Comparison of ENCODE assay signal across 15 mouse cellular contexts in the genomic region with DNA sequence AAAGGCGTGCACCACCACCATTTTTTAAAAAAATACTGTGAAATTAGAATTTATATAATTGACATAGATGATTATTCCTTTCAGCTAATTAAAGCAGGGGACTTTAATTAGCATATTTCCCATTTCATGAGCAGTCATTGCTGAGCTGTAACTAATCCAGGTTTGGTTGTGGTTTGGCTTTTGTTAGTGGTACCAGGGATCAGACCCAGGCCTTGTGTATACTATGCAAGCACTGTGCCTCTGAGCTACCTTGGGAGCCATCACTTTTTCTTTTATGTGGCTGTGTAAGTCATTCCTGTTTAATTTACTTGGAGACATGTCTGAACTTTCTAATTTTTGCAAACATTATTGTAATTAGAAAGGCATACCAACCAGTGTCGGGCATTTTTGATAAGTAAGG. TPM values are rescaled to one million over a fixed set of nuclear protein-coding genes. Genes with fewer than 3 reads are reported as not detected.
DNase-seq lines count a peak whose midpoint lies in the region; ATAC-seq lines count a peak whose summit lies in the region.
"Had no signal": no experiment of that assay in that cellular context is flagged by ENCODE, and none has a peak within 500 bp of the region (broad histone marks: within the 10 kb centered on the region; RNA-seq: fewer than 3 reads in every experiment).

No protein-coding gene starts in this region.

- intact Hi-C loops in left cerebral cortex, postnatal 10 days (cut with DNase I) = no loop called here

- no peak overlapping the region for H3K27ac ChIP-seq in embryonic facial prominence, embryonic 13.5 days
- H3K27ac ChIP-seq in embryonic facial prominence, embryonic 10.5 days (replicated peaks) = no peak overlapping the region
- H3K27ac ChIP-seq in hindbrain, embryonic 13.5 days = peak overlapping the region; percentile 98
- no peak overlapping the region for H3K27ac ChIP-seq in hindbrain, embryonic 11.5 days (ENCODE audit: low read depth, low read length)
- peak overlapping the region; percentile 98 for H3K27ac ChIP-seq in forebrain, embryonic 14.5 days (ENCODE audit: low read depth, low read length)
- H3K27ac ChIP-seq in midbrain, embryonic 15.5 days = peak overlapping the region; percentile 94
- H3K27ac ChIP-seq: liver, embryonic 12.5 days had no signal

- no peaks in the 10 kb centered on the region for H3K9me3 ChIP-seq in embryonic facial prominence, embryonic 13.5 days
- no peaks in the 10 kb centered on the region for H3K9me3 ChIP-seq in embryonic facial prominence, embryonic 10.5 days
- no peaks in the 10 kb centered on the region for H3K9me3 ChIP-seq in hindbrain, embryonic 13.5 days
- H3K9me3 ChIP-seq in hindbrain, embryonic 11.5 days (ENCODE audit: control insufficient read depth, low read length) = no peaks in the 10 kb centered on the region
- no peaks in the 10 kb centered on the region for H3K9me3 ChIP-seq in forebrain, embryonic 14.5 days (replicated peaks; ENCODE audit: control insufficient read depth, low read length)
- H3K9me3 ChIP-seq in midbrain, embryonic 15.5 days = no peaks in the 10 kb centered on the region
- H3K9me3 ChIP-seq: embryonic facial prominence, embryonic 15.5 days; liver, embryonic 12.5 days had no signal

- H3K9ac ChIP-seq in embryonic facial prominence, embryonic 13.5 days = no peak overlapping the region
- H3K9ac ChIP-seq in hindbrain, embryonic 13.5 days = peak overlapping the region; percentile 77
- H3K9ac ChIP-seq in hindbrain, embryonic 11.5 days (ENCODE audit: low read depth, low read length) = no peak overlapping the region
- peak overlapping the region; percentile 80 for H3K9ac ChIP-seq in forebrain, embryonic 14.5 days (ENCODE audit: low read length)
- 0 out of 2 replicates have a peak overlapping the region, but pooled peaks have one; percentile 3 for H3K9ac ChIP-seq in midbrain, embryonic 15.5 days
- H3K9ac ChIP-seq: liver, embryonic 12.5 days had no signal

- 0 out of 2 replicates have a peak overlapping the region, but pooled peaks have one; percentile 63 for H3K4me2 ChIP-seq in embryonic facial prominence, embryonic 13.5 days
- H3K4me2 ChIP-seq in hindbrain, embryonic 13.5 days = peak overlapping the region; percentile 64
- H3K4me2 ChIP-seq in hindbrain, embryonic 11.5 days (replicated peaks; ENCODE audit: low read depth, low read length) = no peak overlapping the region
- peak overlapping the region; percentile 68 for H3K4me2 ChIP-seq in forebrain, embryonic 14.5 days (ENCODE audit: low read length)
- peak overlapping the region; percentile 56 for H3K4me2 ChIP-seq in midbrain, embryonic 15.5 days

- ATAC-seq in embryonic facial prominence, embryonic 13.5 days (ENCODE audit: insufficient number of reproducible peaks, insufficient read depth, low FRiP score, low TSS enrichment, low read depth) = no peak
- ATAC-seq in hindbrain, embryonic 13.5 days (ENCODE audit: low FRiP score) = no peak
- ATAC-seq in hindbrain, embryonic 11.5 days (ENCODE audit: low FRiP score) = no peak
- no peak for ATAC-seq in forebrain, embryonic 14.5 days
- ATAC-seq in midbrain, embryonic 15.5 days (replicated peaks) = no peak
- ATAC-seq: liver, embryonic 12.5 days had no signal

- no peaks in the 10 kb centered on the region for H3K27me3 ChIP-seq in embryonic facial prominence, embryonic 13.5 days
- peaks cover 7% of the 10 kb centered on the region; the same call in 1 of the 2 replicates for H3K27me3 ChIP-seq in embryonic facial prominence, embryonic 10.5 days (replicated peaks; ENCODE audit: low read depth, poor library complexity, severe bottlenecking)
- no peaks in the 10 kb centered on the region for H3K27me3 ChIP-seq in hindbrain, embryonic 13.5 days
- no peaks in the 10 kb centered on the region for H3K27me3 ChIP-seq in hindbrain, embryonic 11.5 days (ENCODE audit: control insufficient read depth, insufficient read depth, low read length)
- no peaks in the 10 kb centered on the region for H3K27me3 ChIP-seq in forebrain, embryonic 14.5 days (replicated peaks; ENCODE audit: control insufficient read depth, insufficient read depth, low read length)
- H3K27me3 ChIP-seq in midbrain, embryonic 15.5 days (replicated peaks) = no peaks in the 10 kb centered on the region
- H3K27me3 ChIP-seq: embryonic facial prominence, embryonic 15.5 days; liver, embryonic 12.5 days had no signal

- DNase-seq in embryonic facial prominence, embryonic 10.5 days (ENCODE audit: low spot score) = no peak
- no peak for DNase-seq in hindbrain, embryonic 11.5 days (ENCODE audit: low spot score)
- DNase-seq in forebrain, embryonic 14.5 days (ENCODE audit: low spot score) = no peak
- DNase-seq in left cerebral cortex, postnatal 10 days (ENCODE audit: extremely low spot score in 1 of 2, low spot score in 2 of 2) = no peak
- DNase-seq in layer of hippocampus, adult 9-10 months (ENCODE audit: low spot score) = no peak
- DNase-seq: adrenal gland, adult 8-10 months; heart, postnatal 10 days; kidney, postnatal 4 days; lung, postnatal 14 days; thymus, adult 18-20 months had no signal

- peaks cover 31% of the 10 kb centered on the region for H3K4me1 ChIP-seq in embryonic facial prominence, embryonic 13.5 days
- H3K4me1 ChIP-seq in embryonic facial prominence, embryonic 10.5 days = peaks cover 31% of the 10 kb centered on the region
- H3K4me1 ChIP-seq in hindbrain, embryonic 13.5 days (replicated peaks) = peaks cover 56% of the 10 kb centered on the region
- peaks cover 9% of the 10 kb centered on the region for H3K4me1 ChIP-seq in hindbrain, embryonic 11.5 days (replicated peaks; ENCODE audit: control insufficient read depth, insufficient read depth, low read length)
- H3K4me1 ChIP-seq in forebrain, embryonic 14.5 days (ENCODE audit: control insufficient read depth, insufficient read depth, low read length) = peaks cover 35% of the 10 kb centered on the region
- peaks cover 50% of the 10 kb centered on the region for H3K4me1 ChIP-seq in midbrain, embryonic 15.5 days

- H3K36me3 ChIP-seq in embryonic facial prominence, embryonic 13.5 days = no peaks in the 10 kb centered on the region
- no peaks in the 10 kb centered on the region for H3K36me3 ChIP-seq in embryonic facial prominence, embryonic 10.5 days (replicated peaks)
- no peaks in the 10 kb centered on the region for H3K36me3 ChIP-seq in hindbrain, embryonic 13.5 days
- no peaks in the 10 kb centered on the region for H3K36me3 ChIP-seq in hindbrain, embryonic 11.5 days (ENCODE audit: control insufficient read depth, insufficient read depth, low read length)
- no peaks in the 10 kb centered on the region for H3K36me3 ChIP-seq in forebrain, embryonic 14.5 days (ENCODE audit: control insufficient read depth, insufficient read depth, low read length)
- H3K36me3 ChIP-seq in midbrain, embryonic 15.5 days (replicated peaks) = no peaks in the 10 kb centered on the region
- H3K36me3 ChIP-seq: embryonic facial prominence, embryonic 15.5 days; liver, embryonic 12.5 days had no signal

- 61% methylated on average over 2 of the region's 2 CpGs for WGBS in embryonic facial prominence, embryonic 13.5 days
- WGBS in embryonic facial prominence, embryonic 10.5 days = 86% methylated on average over 2 of the region's 2 CpGs
- 61% methylated on average over 2 of the region's 2 CpGs for WGBS in hindbrain, embryonic 13.5 days
- WGBS in hindbrain, embryonic 11.5 days = 92% methylated on average over 2 of the region's 2 CpGs
- 62% methylated on average over 2 of the region's 2 CpGs for WGBS in forebrain, embryonic 14.5 days
- WGBS in midbrain, embryonic 15.5 days = 65% methylated on average over 2 of the region's 2 CpGs

- no peak overlapping the region for H3K4me3 ChIP-seq in embryonic facial prominence, embryonic 13.5 days
- H3K4me3 ChIP-seq in embryonic facial prominence, embryonic 10.5 days = no peak overlapping the region
- H3K4me3 ChIP-seq in hindbrain, embryonic 13.5 days = peak overlapping the region; percentile 47
- no peak overlapping the region for H3K4me3 ChIP-seq in hindbrain, embryonic 11.5 days (ENCODE audit: low read depth, low read length)
- H3K4me3 ChIP-seq in forebrain, embryonic 14.5 days (ENCODE audit: low read depth, low read length) = peak overlapping the region; percentile 49; the same call in 1 of the 2 replicates
- H3K4me3 ChIP-seq in midbrain, embryonic 15.5 days = peak overlapping the region; percentile 46
- H3K4me3 ChIP-seq: liver, embryonic 12.5 days had no signal

RNA-seq across cellular contexts. Expression of a gene that starts 24.6 kb away (rescaled TPM):
- 13.8 and 15.1 TPM in 2 replicates for polyA plus RNA-seq in embryonic facial prominence, embryonic 13.5 days (2015; fragmentation: Nextera tagmentation; extraction: Ambion mirVana)
- polyA plus RNA-seq in embryonic facial prominence, embryonic 10.5 days (2016; fragmentation: Nextera tagmentation; extraction: Ambion mirVana) = 6.6 and 8.6 TPM in 2 replicates
- 27.0 and 30.2 TPM in 2 replicates for polyA plus RNA-seq in hindbrain, embryonic 13.5 days (2015; fragmentation: Nextera tagmentation; extraction: Ambion mirVana)
- 17.9 and 18.7 TPM in 2 replicates for polyA plus RNA-seq in hindbrain, embryonic 11.5 days (2014; fragmentation: Nextera tagmentation; extraction: Ambion mirVana)
- 29.0 and 30.6 TPM in 2 replicates for polyA plus RNA-seq in forebrain, embryonic 14.5 days (2014; fragmentation: Nextera tagmentation; extraction: Ambion mirVana)
- polyA plus RNA-seq in midbrain, embryonic 15.5 days (2015; fragmentation: Nextera tagmentation; extraction: Ambion mirVana) = 25.2 and 28.1 TPM in 2 replicates
- total RNA-seq in left cerebral cortex, postnatal 10 days (2021) = 10 to 100 TPM; 25.9 to 33.9 TPM

Comparison
In these comparisons a context has a peak if more than half of its experiments do, and no peak if none do; other contexts are left out.
1. H3K27ac ChIP-seq: peak in hindbrain, embryonic 13.5 days (single experiment), forebrain, embryonic 14.5 days (single experiment) and midbrain, embryonic 15.5 days (single experiment); none in embryonic facial prominence, embryonic 13.5 days (single experiment), embryonic facial prominence, embryonic 10.5 days (single experiment) and hindbrain, embryonic 11.5 days (single experiment).
2. H3K4me3 ChIP-seq: peak in hindbrain, embryonic 13.5 days (single experiment), forebrain, embryonic 14.5 days (single experiment) and midbrain, embryonic 15.5 days (single experiment); none in embryonic facial prominence, embryonic 13.5 days (single experiment), embryonic facial prominence, embryonic 10.5 days (single experiment) and hindbrain, embryonic 11.5 days (single experiment).
3. H3K9ac ChIP-seq: peak in hindbrain, embryonic 13.5 days (single experiment), forebrain, embryonic 14.5 days (single experiment) and midbrain, embryonic 15.5 days (single experiment); none in embryonic facial prominence, embryonic 13.5 days (single experiment) and hindbrain, embryonic 11.5 days (single experiment).